ENCODE assay signal across 13 mouse cellular contexts in the genomic region with DNA sequence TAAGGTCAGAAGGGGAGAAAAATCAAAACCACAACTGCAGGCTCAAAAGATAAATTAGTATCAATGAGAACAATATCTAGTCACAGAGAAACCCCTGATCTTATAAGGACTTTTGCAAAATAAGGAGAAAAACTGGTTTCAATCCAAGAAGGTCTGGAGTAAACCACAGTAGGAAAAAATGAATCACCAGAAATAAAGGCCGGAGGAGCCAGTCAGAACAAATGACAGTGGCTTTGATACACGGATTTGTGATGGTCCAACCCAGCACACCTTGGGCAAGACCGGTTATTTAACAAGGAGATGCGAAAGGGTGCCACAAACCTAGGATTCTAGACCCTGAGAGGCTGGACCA. TPM values are rescaled to one million over a fixed set of nuclear protein-coding genes. Genes with fewer than 3 reads are reported as not detected.
DNase-seq lines count a peak whose midpoint lies in the region; ATAC-seq and TF ChIP-seq lines count a peak whose summit lies in the region.
"Had no signal": no experiment of that assay in that cellular context is flagged by ENCODE, and none has a peak within 500 bp of the region (broad histone marks: within the 10 kb centered on the region; RNA-seq: fewer than 3 reads in every experiment).

No protein-coding gene starts in this region.

- peaks cover 88% of the 10 kb centered on the region for H3K4me1 ChIP-seq in forebrain, embryonic 12.5 days
- peaks cover 67% of the 10 kb centered on the region for H3K4me1 ChIP-seq in forebrain, embryonic 16.5 days (replicated peaks; ENCODE audit: control insufficient read depth, insufficient read depth, low read length)
- peaks cover 58% of the 10 kb centered on the region for H3K4me1 ChIP-seq in kidney, embryonic 15.5 days
- peaks cover 32% of the 10 kb centered on the region; the same call in 1 of the 2 replicates for H3K4me1 ChIP-seq in intestine, postnatal 0 days (replicated peaks; ENCODE audit: control insufficient read depth, insufficient read depth, low read length)

- no peak overlapping the region for H3K9ac ChIP-seq in forebrain, embryonic 12.5 days
- no peak overlapping the region for H3K9ac ChIP-seq in forebrain, embryonic 16.5 days (replicated peaks; ENCODE audit: low read depth, low read length)
- no peak overlapping the region for H3K9ac ChIP-seq in kidney, embryonic 15.5 days
- H3K9ac ChIP-seq in intestine, postnatal 0 days (ENCODE audit: low read depth, low read length), result no peak overlapping the region

- peaks cover 27% of the 10 kb centered on the region for H3K36me3 ChIP-seq in forebrain, embryonic 12.5 days (replicated peaks)
- H3K36me3 ChIP-seq in forebrain, embryonic 16.5 days (ENCODE audit: control insufficient read depth, insufficient read depth), result 0 out of 2 replicates have a peak, but pooled peaks cover 2% of the 10 kb centered on the region
- peaks cover 56% of the 10 kb centered on the region for H3K36me3 ChIP-seq in kidney, embryonic 15.5 days
- peaks cover 15% of the 10 kb centered on the region; the same call in 1 of the 2 replicates for H3K36me3 ChIP-seq in intestine, postnatal 0 days (ENCODE audit: control insufficient read depth, insufficient read depth)

- no peak for DNase-seq in kidney, adult 11 months
- peak; percentile 50 for DNase-seq in Muller cell, postnatal 12 days (ENCODE audit: inconsistent ontology term)
- DNase-seq in cerebellum, adult 9-11 months, result no peak
- DNase-seq: cerebellum, postnatal 36 days; kidney, adult 18-20 months; liver; lung, postnatal 14 days had no signal

- ATAC-seq in forebrain, embryonic 12.5 days (ENCODE audit: low FRiP score), result no peak
- ATAC-seq in forebrain, embryonic 16.5 days, result no peak
- ATAC-seq in kidney, embryonic 15.5 days (replicated peaks; ENCODE audit: low FRiP score), result no peak
- ATAC-seq in intestine, postnatal 0 days, result no peak
- ATAC-seq in cerebellum, adult (ENCODE audit: insufficient number of reproducible peaks, low FRiP score, low TSS enrichment), result no peak

- H3K4me2 ChIP-seq in forebrain, embryonic 12.5 days, result no peak overlapping the region
- no peak overlapping the region for H3K4me2 ChIP-seq in forebrain, embryonic 16.5 days (ENCODE audit: low read length)
- no peak overlapping the region for H3K4me2 ChIP-seq in kidney, embryonic 15.5 days
- no peak overlapping the region for H3K4me2 ChIP-seq in intestine, postnatal 0 days (replicated peaks; ENCODE audit: low read depth)

- no peaks in the 10 kb centered on the region for H3K27me3 ChIP-seq in forebrain, embryonic 12.5 days
- H3K27me3 ChIP-seq in forebrain, embryonic 16.5 days (replicated peaks; ENCODE audit: control insufficient read depth, insufficient read depth, low read length), result no peaks in the 10 kb centered on the region
- H3K27me3 ChIP-seq in kidney, embryonic 15.5 days, result no peaks in the 10 kb centered on the region
- no peaks in the 10 kb centered on the region for H3K27me3 ChIP-seq in intestine, postnatal 0 days (replicated peaks; ENCODE audit: control insufficient read depth, insufficient read depth, low read length)

- no peak for TF ChIP-seq CTCF in intestine, postnatal 0 days (IDR thresholded peaks at IDR 0.05; ENCODE audit: low read depth)

- peak overlapping the region; percentile 53; the same call in 1 of the 2 replicates for H3K27ac ChIP-seq in forebrain, embryonic 12.5 days
- H3K27ac ChIP-seq in forebrain, embryonic 16.5 days (ENCODE audit: low read length), result no peak overlapping the region
- 0 out of 2 replicates have a peak overlapping the region, but pooled peaks have one; percentile 11 for H3K27ac ChIP-seq in kidney, embryonic 15.5 days
- H3K27ac ChIP-seq in intestine, postnatal 0 days (ENCODE audit: low read depth, low read length), result peak overlapping the region; percentile 87

- WGBS in forebrain, embryonic 12.5 days, result 64% methylated on average over 4 of the region's 4 CpGs
- 60% methylated on average over 4 of the region's 4 CpGs for WGBS in forebrain, embryonic 16.5 days
- 76% methylated on average over 4 of the region's 4 CpGs for WGBS in kidney, embryonic 15.5 days
- 70% methylated on average over 4 of the region's 4 CpGs for WGBS in intestine, postnatal 0 days

- H3K4me3 ChIP-seq in forebrain, embryonic 12.5 days (replicated peaks), result no peak overlapping the region
- H3K4me3 ChIP-seq in forebrain, embryonic 16.5 days (replicated peaks; ENCODE audit: low read length), result no peak overlapping the region
- H3K4me3 ChIP-seq in kidney, embryonic 15.5 days (replicated peaks), result no peak overlapping the region
- H3K4me3 ChIP-seq in intestine, postnatal 0 days (ENCODE audit: low read depth, low read length), result no peak overlapping the region
- H3K4me3 ChIP-seq: myocyte had no signal

- H3K9me3 ChIP-seq in forebrain, embryonic 12.5 days, result no peaks in the 10 kb centered on the region
- no peaks in the 10 kb centered on the region for H3K9me3 ChIP-seq in forebrain, embryonic 16.5 days (ENCODE audit: control insufficient read depth, low read length)
- no peaks in the 10 kb centered on the region for H3K9me3 ChIP-seq in kidney, embryonic 15.5 days (replicated peaks)
- H3K9me3 ChIP-seq in intestine, postnatal 0 days (ENCODE audit: control insufficient read depth), result no peaks in the 10 kb centered on the region

RNA-seq across cellular contexts. Expression of gene Tet3, which starts 34.9 kb away (rescaled TPM):
- 62.7 and 74.3 TPM in 2 replicates for polyA plus RNA-seq in forebrain, embryonic 12.5 days (2016; fragmentation: Nextera tagmentation; extraction: Ambion mirVana)
- 60.9 and 64.3 TPM in 2 replicates for polyA plus RNA-seq in forebrain, embryonic 16.5 days (2015; fragmentation: Nextera tagmentation; extraction: Ambion mirVana)
- 51.0 and 51.4 TPM in 2 replicates for polyA plus RNA-seq in kidney, embryonic 15.5 days (2015; fragmentation: Nextera tagmentation; extraction: Ambion mirVana)
- 28.1 and 34.3 TPM in 2 replicates for polyA plus RNA-seq in intestine, postnatal 0 days (2015; fragmentation: Nextera tagmentation; extraction: Ambion mirVana)
